8 mouse cellular contexts compared by ENCODE assay signal in genomic region chr4:86576120-86576541, GRCm38 (mm10). TPM values are rescaled to one million over a fixed set of nuclear protein-coding genes. Genes with fewer than 3 reads are reported as not detected.
DNase-seq lines count a peak whose midpoint lies in the region; ATAC-seq and TF ChIP-seq lines count a peak whose summit lies in the region.

No protein-coding gene starts in this region.

- H3K36me3 ChIP-seq in heart, embryonic 16.5 days (ENCODE audit: control insufficient read depth, insufficient read depth), result no peaks in the 10 kb centered on the region
- H3K36me3 ChIP-seq in megakaryocyte, embryonic 14.5 days (replicated peaks; ENCODE audit: low read length), result peaks cover 34% of the 10 kb centered on the region

- H3K4me2 ChIP-seq in heart, embryonic 16.5 days (ENCODE audit: low read depth, low read length), result peak overlapping the region; percentile 95

- H3K4me3 ChIP-seq in cerebellum, adult 2 months (replicated peaks; ENCODE audit: insufficient read depth, low read depth, low read length), result peak overlapping the region; percentile 82
- H3K4me3 ChIP-seq in heart, embryonic 16.5 days (ENCODE audit: low read length), result peak overlapping the region; percentile 92
- peak overlapping the region; percentile 100 for H3K4me3 ChIP-seq in megakaryocyte, embryonic 14.5 days (replicated peaks)

- DNase-seq in cerebellum, adult 2 months, result peak in 1 of 2 experiments; percentile 55
- no peak for DNase-seq in cerebellum, adult 9-10 months
- DNase-seq in 416B (ENCODE audit: low read depth), result peak; percentile 52
- DNase-seq in c-Kit-positive CD71-positive TER-119-negative erythroid progenitor cells, embryonic 14.5 days (ENCODE audit: low read depth), result peak; percentile 36
- DNase-seq in layer of hippocampus, postnatal 14 days (ENCODE audit: low spot score in 2 of 2), result peak; percentile 31 to 35
- peak; percentile 11 for DNase-seq in thymus, postnatal 14 days

- peaks cover 5% of the 10 kb centered on the region; the same call in 1 of the 2 replicates for H3K4me1 ChIP-seq in cerebellum, adult 2 months (ENCODE audit: control insufficient read depth, insufficient read depth, low read length)
- peaks cover 17% of the 10 kb centered on the region for H3K4me1 ChIP-seq in heart, embryonic 16.5 days (ENCODE audit: control insufficient read depth, insufficient read depth, low read length)
- peaks cover 57% of the 10 kb centered on the region for H3K4me1 ChIP-seq in megakaryocyte, embryonic 14.5 days

- H3K27ac ChIP-seq in cerebellum, adult 2 months (ENCODE audit: insufficient read depth, low read length), result peak overlapping the region; percentile 75
- peak overlapping the region; percentile 96 for H3K27ac ChIP-seq in heart, embryonic 16.5 days (ENCODE audit: low read length)

- no peak for ATAC-seq in heart, embryonic 16.5 days (replicated peaks; ENCODE audit: extremely low read depth, insufficient read depth, low FRiP score)

- no peaks in the 10 kb centered on the region for H3K9me3 ChIP-seq in heart, embryonic 16.5 days (replicated peaks; ENCODE audit: control insufficient read depth, low read length)
- no peaks in the 10 kb centered on the region for H3K9me3 ChIP-seq in megakaryocyte, embryonic 14.5 days

- H3K27me3 ChIP-seq in cerebellum, adult 2 months (ENCODE audit: control insufficient read depth, insufficient read depth, low read length), result no peaks in the 10 kb centered on the region
- no peaks in the 10 kb centered on the region for H3K27me3 ChIP-seq in heart, embryonic 16.5 days (ENCODE audit: control insufficient read depth, insufficient read depth, low read length)
- no peaks in the 10 kb centered on the region for H3K27me3 ChIP-seq in megakaryocyte, embryonic 14.5 days (replicated peaks)

- no peak for TF ChIP-seq POLR2A in cerebellum, adult 2 months (IDR thresholded peaks at IDR 0.05; ENCODE audit: borderline replicate concordance, insufficient read depth, low read length)

- no peak for TF ChIP-seq CTCF in cerebellum, adult 2 months (IDR thresholded peaks at IDR 0.05; ENCODE audit: borderline replicate concordance, insufficient read depth, low read depth, low read length)

- peak overlapping the region; percentile 96 for H3K9ac ChIP-seq in heart, embryonic 16.5 days (ENCODE audit: low read length)

- under 1% methylated on average over 20 of the region's 20 CpGs for WGBS in cerebellum, adult 2 months
- under 1% methylated on average over 20 of the region's 20 CpGs for WGBS in heart, embryonic 16.5 days

RNA-seq across cellular contexts. Expression of gene Rraga, which starts 0.7 kb away (rescaled TPM):
- 150 and 151 TPM in 2 replicates for polyA plus RNA-seq in cerebellum, adult 2 months (2012; rRNA removed)
- polyA plus RNA-seq in heart, embryonic 16.5 days (2015; fragmentation: Nextera tagmentation; extraction: Ambion mirVana), result 68.5 and 86.6 TPM in 2 replicates
- total RNA-seq in layer of hippocampus, postnatal 14 days (2021), result 100 to 1,000 TPM; 144 to 148 TPM
- polyA plus RNA-seq in megakaryocyte, embryonic 14.5 days (2012; ENCODE audit: insufficient read depth, low replicate concordance), result 76.9 and 113 TPM in 2 replicates

RNA-seq across cellular contexts. Expression of gene Saxo1, which starts 18.0 kb away (rescaled TPM):
- not detected in 2 replicates for polyA plus RNA-seq in cerebellum, adult 2 months (2012; rRNA removed)
- polyA plus RNA-seq in heart, embryonic 16.5 days (2015; fragmentation: Nextera tagmentation; extraction: Ambion mirVana), result not detected in 2 replicates
- total RNA-seq in layer of hippocampus, postnatal 14 days (2021), result not detected
- polyA plus RNA-seq in megakaryocyte, embryonic 14.5 days (2012; ENCODE audit: insufficient read depth, low replicate concordance), result not detected in 2 replicates

RNA-seq across cellular contexts. Expression of gene Haus6, which starts 35.7 kb away (rescaled TPM):
- polyA plus RNA-seq in cerebellum, adult 2 months (2012; rRNA removed), result 4.4 and 4.8 TPM in 2 replicates
- polyA plus RNA-seq in heart, embryonic 16.5 days (2015; fragmentation: Nextera tagmentation; extraction: Ambion mirVana), result 8.8 and 9.2 TPM in 2 replicates
- 1 to 10 TPM; 7.3 to 8.2 TPM for total RNA-seq in layer of hippocampus, postnatal 14 days (2021)
- 1.0 and 5.8 TPM in 2 replicates for polyA plus RNA-seq in megakaryocyte, embryonic 14.5 days (2012; ENCODE audit: insufficient read depth, low replicate concordance)
